Mouse (Mus musculus): ENCODE measurements at regions not wholly inside any gene's neighbourhood (a gene's known extent, or its start where the extent isn't known, plus 50 kb on each side); places are given as distances from the start of the nearest gene placed in this dataset.
"Not testable (repeated sequence)": the region's sequence is repeated elsewhere in the genome, so short reads cannot be mapped to it uniquely, and the experiment has no call there.

DNA sequence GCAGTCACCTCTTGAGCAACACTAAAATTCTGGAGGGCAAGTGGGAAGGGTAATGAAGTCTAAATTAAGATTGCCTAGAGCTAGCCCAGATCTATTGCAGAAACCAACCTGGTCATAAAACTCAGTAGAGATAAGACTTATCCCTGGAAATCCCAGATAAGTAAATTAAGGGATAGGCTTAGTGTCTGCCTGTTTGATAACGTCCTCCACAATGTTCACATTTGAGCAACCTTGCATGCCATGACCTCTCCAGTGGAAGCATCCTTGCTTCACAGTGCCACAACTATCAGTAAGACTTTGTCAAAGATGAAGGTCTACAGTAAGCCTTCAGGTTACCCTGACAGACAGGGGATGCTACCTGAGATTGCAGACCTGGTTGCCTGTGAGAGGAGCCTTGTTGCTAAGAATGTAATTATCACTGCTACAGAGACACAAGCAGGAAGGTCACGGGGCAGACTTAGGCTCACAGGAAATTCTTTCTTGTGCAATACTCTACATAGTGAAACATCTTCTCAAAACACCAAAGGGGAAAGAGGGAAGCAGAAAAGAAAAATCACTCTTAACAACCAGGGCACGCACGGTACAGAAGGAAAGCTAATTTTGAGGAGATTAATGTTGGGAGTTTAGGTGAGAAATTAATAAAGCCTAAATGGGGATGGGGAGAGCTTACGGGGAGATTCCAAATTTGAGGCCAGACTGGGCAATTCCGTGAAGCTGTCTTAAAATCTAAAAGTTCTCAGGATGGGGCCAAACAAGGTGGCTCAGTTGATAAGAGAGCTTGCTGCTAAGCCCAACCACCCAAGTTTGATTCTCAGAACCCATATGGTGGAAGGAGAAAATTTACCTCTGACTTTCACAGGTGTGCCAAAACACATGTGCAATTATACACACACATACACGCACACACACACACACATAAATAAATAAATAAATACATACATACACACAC, 56.9 kb upstream of the Prdm9 start:
- TF ChIP-seq CTCF (IDR thresholded peaks at IDR 0.05) (no peak), EP300 (IDR thresholded peaks at IDR 0.05) (no peak)
- ATAC-seq, result no peak
- no peaks in the 10 kb centered on the region for H3K9me3 ChIP-seq (ENCODE audit: low read length)
- no peak overlapping the region for H3K4me3 ChIP-seq (ENCODE audit: low read depth, low read length)
- no peaks in the 10 kb centered on the region for H3K4me1 ChIP-seq (ENCODE audit: insufficient read depth, low read depth, low read length)
- no peak overlapping the region for H3K9ac ChIP-seq (replicated peaks; ENCODE audit: low read depth)
- no peak overlapping the region for H3K4me2 ChIP-seq (replicated peaks; ENCODE audit: low read depth, low read length)
- H3K27me3 ChIP-seq (replicated peaks; ENCODE audit: insufficient read depth, low read length), result no peaks in the 10 kb centered on the region
- no peak for DNase-seq (ENCODE audit: low spot score)
- 66% methylated on average over 7 of the region's 7 CpGs for WGBS
- H3K27ac ChIP-seq (ENCODE audit: low read length), result no peak overlapping the region
- no peaks in the 10 kb centered on the region for H3K36me3 ChIP-seq (ENCODE audit: insufficient read depth, low read length)

- DNase-seq (ENCODE audit: low spot score) (peak; percentile 67), ATAC-seq (no peak)
- no peaks in the 10 kb centered on the region for H3K4me1 ChIP-seq (ENCODE audit: insufficient read depth, low read depth, low read length)
- WGBS, result 8% methylated on average over 2 of the region's 2 CpGs
- no peak overlapping the region for H3K27ac ChIP-seq (ENCODE audit: low read length)
- H3K4me2 ChIP-seq (replicated peaks; ENCODE audit: low read depth, low read length), result no peak overlapping the region
- TF ChIP-seq EP300 (IDR thresholded peaks at IDR 0.05) (no peak), CTCF (IDR thresholded peaks at IDR 0.05) (peak; percentile 74)
- no peaks in the 10 kb centered on the region for H3K9me3 ChIP-seq (ENCODE audit: low read length)
- no peak overlapping the region for H3K4me3 ChIP-seq (ENCODE audit: low read depth, low read length)
- no peaks in the 10 kb centered on the region for H3K36me3 ChIP-seq (ENCODE audit: insufficient read depth, low read length)
- no peak overlapping the region for H3K9ac ChIP-seq (replicated peaks; ENCODE audit: low read depth)
- H3K27me3 ChIP-seq (replicated peaks; ENCODE audit: insufficient read depth, low read length), result no peaks in the 10 kb centered on the region
These were observed 58.8 kb upstream of the Prdm9 start for GRCm38 (mm10) chr17:15622913-15623312.

DNA sequence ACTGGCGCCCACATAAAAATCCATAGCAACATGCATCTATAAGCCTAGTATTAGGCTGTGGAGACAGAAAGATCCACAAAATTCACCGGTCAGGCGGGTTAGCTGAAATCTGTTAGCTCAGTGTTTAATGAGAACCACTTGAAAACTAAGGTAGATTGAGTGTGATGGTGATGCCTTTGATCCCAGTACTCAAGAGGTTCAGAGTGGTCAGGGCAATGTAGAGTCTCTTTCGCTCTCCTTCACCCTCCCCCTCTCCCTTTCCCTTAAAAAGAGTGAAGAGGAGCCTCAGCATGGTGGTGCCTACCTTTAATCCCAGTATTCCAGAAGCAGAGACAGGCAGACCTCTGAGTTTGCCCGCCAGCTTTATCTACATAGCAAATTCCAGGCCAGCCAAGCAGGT, 66.6 kb upstream of the Prdm9 start:
- Histone ChIP-seq H3K9ac (replicated peaks; ENCODE audit: low read depth) (no peak overlapping the region), H3K9me3 (ENCODE audit: low read length) (no peaks in the 10 kb centered on the region), H3K4me1 (ENCODE audit: insufficient read depth, low read depth, low read length) (no peaks in the 10 kb centered on the region), H3K36me3 (ENCODE audit: insufficient read depth, low read length) (no peaks in the 10 kb centered on the region), H3K27ac (ENCODE audit: low read length) (no peak overlapping the region), H3K4me3 (ENCODE audit: low read depth, low read length) (no peak overlapping the region), H3K27me3 (replicated peaks; ENCODE audit: insufficient read depth, low read length) (no peaks in the 10 kb centered on the region), H3K4me2 (replicated peaks; ENCODE audit: low read depth, low read length) (peak overlapping the region; percentile 42; the same call in 1 of the 2 replicates)
- 48% methylated on average over 5 of the region's 5 CpGs for WGBS
- ATAC-seq (peak; percentile 40; the same call in 1 of the 2 replicates), DNase-seq (ENCODE audit: low spot score) (peak; percentile 33)
- TF ChIP-seq EP300 (IDR thresholded peaks at IDR 0.05), result no peak
- TF ChIP-seq CTCF (IDR thresholded peaks at IDR 0.05), result no peak

- Histone ChIP-seq H3K36me3 (ENCODE audit: insufficient read depth, low read length) (no peaks in the 10 kb centered on the region), H3K4me2 (replicated peaks; ENCODE audit: low read depth, low read length) (peak overlapping the region; percentile 42), H3K9ac (replicated peaks; ENCODE audit: low read depth) (no peak overlapping the region), H3K27me3 (replicated peaks; ENCODE audit: insufficient read depth, low read length) (no peaks in the 10 kb centered on the region), H3K4me1 (ENCODE audit: insufficient read depth, low read depth, low read length) (no peaks in the 10 kb centered on the region), H3K27ac (ENCODE audit: low read length) (no peak overlapping the region), H3K9me3 (ENCODE audit: low read length) (no peaks in the 10 kb centered on the region), H3K4me3 (ENCODE audit: low read depth, low read length) (no peak overlapping the region)
- WGBS, result 7% methylated on average over 11 of the region's 11 CpGs
- ATAC-seq (no peak), DNase-seq (ENCODE audit: low spot score) (no peak)
- TF ChIP-seq EP300 (IDR thresholded peaks at IDR 0.05) (no peak), CTCF (IDR thresholded peaks at IDR 0.05) (no peak)
These were observed 67.5 kb upstream of the Prdm9 start for GRCm38 (mm10) chr17:15631626-15632025.

DNA sequence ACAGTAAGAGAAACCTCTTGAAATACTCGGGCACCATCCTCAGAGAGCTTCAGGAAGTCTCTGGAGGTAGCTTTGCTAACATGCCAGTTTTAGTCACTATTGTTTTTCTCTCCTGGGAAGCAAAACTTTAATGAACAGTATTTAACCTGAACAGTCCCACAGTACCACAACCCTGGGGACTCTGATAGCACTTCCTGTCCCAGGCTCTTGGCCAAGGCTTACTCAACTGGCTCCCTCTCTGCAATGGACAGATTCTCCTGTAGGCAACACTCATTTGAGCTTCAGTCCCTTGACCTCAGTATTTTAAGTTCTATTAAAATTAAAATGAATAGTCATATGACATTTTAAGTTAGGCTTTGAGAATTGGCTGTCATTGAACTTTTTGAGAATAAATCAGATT, 67.9 kb upstream of the Prdm9 start:
- ATAC-seq, result no peak
- TF ChIP-seq CTCF (IDR thresholded peaks at IDR 0.05) (no peak), EP300 (IDR thresholded peaks at IDR 0.05) (no peak)
- H3K4me3 ChIP-seq (ENCODE audit: low read depth, low read length), result no peak overlapping the region
- WGBS, result 5% methylated on average over 1 of the region's 1 CpGs
- no peaks in the 10 kb centered on the region for H3K36me3 ChIP-seq (ENCODE audit: insufficient read depth, low read length)
- H3K4me2 ChIP-seq (replicated peaks; ENCODE audit: low read depth, low read length), result peak overlapping the region; percentile 42
- no peaks in the 10 kb centered on the region for H3K9me3 ChIP-seq (ENCODE audit: low read length)
- H3K4me1 ChIP-seq (ENCODE audit: insufficient read depth, low read depth, low read length), result no peaks in the 10 kb centered on the region
- H3K9ac ChIP-seq (replicated peaks; ENCODE audit: low read depth), result no peak overlapping the region
- DNase-seq (ENCODE audit: low spot score), result no peak
- H3K27ac ChIP-seq (ENCODE audit: low read length), result no peak overlapping the region
- H3K27me3 ChIP-seq (replicated peaks; ENCODE audit: insufficient read depth, low read length), result no peaks in the 10 kb centered on the region

- not testable (repeated sequence) for H3K27ac ChIP-seq (ENCODE audit: low read length); ATAC-seq; DNase-seq (ENCODE audit: low spot score)
These were observed 65.5 kb upstream of the Chd1 start for GRCm38 (mm10) chr17:15639111-15639865.

More at GRCm38 (mm10) chr17:15639111-15639865, 65.5 kb upstream of the Chd1 start:
- WGBS, result 77% methylated on average over 12 of the region's 12 CpGs
- not testable (repeated sequence) for H3K9me3 ChIP-seq (ENCODE audit: low read length); H3K9ac ChIP-seq (replicated peaks; ENCODE audit: low read depth); H3K27me3 ChIP-seq (replicated peaks; ENCODE audit: insufficient read depth, low read length); H3K4me3 ChIP-seq (ENCODE audit: low read depth, low read length); H3K4me2 ChIP-seq (replicated peaks; ENCODE audit: low read depth, low read length); H3K36me3 ChIP-seq (ENCODE audit: insufficient read depth, low read length); H3K4me1 ChIP-seq (ENCODE audit: insufficient read depth, low read depth, low read length)

Data from lung, postnatal 0 days (tissue).